Mouse (Mus musculus) lung, embryonic 14.5 days (tissue): ENCODE measurements around the gene Mad1l1. TPM values are rescaled to one million over a fixed set of nuclear protein-coding genes. Genes with fewer than 3 reads are reported as not detected.

ENCODE experiments used
- ATAC-seq: fragments of 200-750 bp; cut with Nextera tagmentation; 2 replicates; pipeline ENCODE4 v1.8.0; 2017; ENCODE audit warnings: mild to moderate bottlenecking, moderate TSS enrichment, moderate library complexity; ENCODE audit not compliant: insufficient read depth
- DNase-seq: peaks from one replicate; pipeline ENCODE4 v3.0.0-alpha.2; 2015
- H3K27ac ChIP-seq: fragments of 300-500 bp; sonication (generic); 2 replicates; pipeline ENCODE4 v1.5.1; 2014; ENCODE audit warnings: low read depth, mild to moderate bottlenecking, moderate library complexity
- H3K27me3 ChIP-seq: fragments of 300-500 bp; sonication (generic); 2 replicates; pipeline ENCODE4 v1.6.1; 2014; ENCODE audit warnings: low read length, control low read depth; ENCODE audit not compliant: insufficient read depth
- H3K36me3 ChIP-seq: fragments of 300-500 bp; sonication (generic); 2 replicates; pipeline ENCODE4 v1.6.1; 2014; ENCODE audit warnings: control low read depth; ENCODE audit not compliant: insufficient read depth
- H3K4me1 ChIP-seq: fragments of 300-500 bp; sonication (generic); 2 replicates; pipeline ENCODE4 v1.6.1; 2014; ENCODE audit warnings: antibody characterized with exemption, control low read depth; ENCODE audit not compliant: insufficient read depth
- H3K4me2 ChIP-seq: fragments of 300-500 bp; sonication (generic); 2 replicates; pipeline ENCODE4 v1.6.1; 2014; ENCODE audit warnings: mild to moderate bottlenecking
- H3K4me3 ChIP-seq: fragments of 300-500 bp; sonication (generic); 2 replicates; pipeline ENCODE4 v1.5.1; 2014; ENCODE audit warnings: low read depth, low read length
- H3K9ac ChIP-seq: fragments of 300-500 bp; sonication (generic); 2 replicates; pipeline ENCODE4 v1.6.1; 2014
- H3K9me3 ChIP-seq: fragments of 300-500 bp; sonication (generic); 2 replicates; pipeline ENCODE4 v1.6.1; 2016; ENCODE audit warnings: low read depth, low read length, control low read depth
- CTCF ChIP-seq: IDR thresholded peaks from 2 replicates; pipeline ENCODE4 v1.5.1; 2016; ENCODE audit warnings: antibody characterized with exemption, low read depth
- WGBS: fragments of 180-500 bp; shearing (Covaris S2); extraction: QIAGEN DNeasy Blood & Tissue Kit; methylation state at CpG from one replicate; pipeline ENCODE4 v1.1.7; 2014; 5-methylcytosine and 5-hydroxymethylcytosine counted together
- polyA plus RNA-seq: library from polyadenylated mRNA; unstranded; fragments of >200 nt; fragmentation: Nextera tagmentation; extraction: Ambion mirVana; gene quantifications from 2 replicates; pipeline ENCODE4 v1.2.1, GENCODE M21; 2014

Gene Mad1l1
- polyA plus RNA-seq, 1 experiment from 2014 or later, result 61.6 TPM

DNA sequence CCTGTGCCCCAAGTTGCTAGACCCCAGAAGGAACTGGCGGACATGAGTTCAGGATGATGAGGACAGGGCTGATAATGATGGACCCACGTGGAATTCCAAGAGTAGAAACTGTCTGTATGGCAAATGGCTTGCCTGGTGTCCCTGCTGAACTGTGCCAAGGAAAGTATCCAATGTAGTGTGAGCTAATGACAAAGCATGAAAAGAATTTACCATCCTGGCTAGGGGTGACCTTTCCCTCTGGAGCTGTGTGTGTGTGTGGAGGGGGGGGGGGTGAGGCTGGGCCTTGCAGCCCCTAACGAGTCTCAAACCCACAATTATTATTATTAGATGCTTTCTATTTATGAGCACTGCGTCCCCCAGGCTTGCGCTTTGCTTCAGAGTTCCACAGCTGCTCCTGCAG lies 307.7 kb downstream of the Mad1l1 start:
- Histone ChIP-seq H3K4me1 (no peaks in the 10 kb centered on the region), H3K9me3 (no peaks in the 10 kb centered on the region), H3K27ac (no peak overlapping the region), H3K4me3 (no peak overlapping the region), H3K9ac (no peak overlapping the region), H3K27me3 (no peaks in the 10 kb centered on the region), H3K4me2 (no peak overlapping the region), H3K36me3 (peaks cover 1% of the 10 kb centered on the region; the same call in 1 of the 2 replicates)
- WGBS, result 69% methylated on average over 5 of the region's 5 CpGs
- no peak for TF ChIP-seq CTCF
- ATAC-seq, result no peak
- no peak for DNase-seq

DNA sequence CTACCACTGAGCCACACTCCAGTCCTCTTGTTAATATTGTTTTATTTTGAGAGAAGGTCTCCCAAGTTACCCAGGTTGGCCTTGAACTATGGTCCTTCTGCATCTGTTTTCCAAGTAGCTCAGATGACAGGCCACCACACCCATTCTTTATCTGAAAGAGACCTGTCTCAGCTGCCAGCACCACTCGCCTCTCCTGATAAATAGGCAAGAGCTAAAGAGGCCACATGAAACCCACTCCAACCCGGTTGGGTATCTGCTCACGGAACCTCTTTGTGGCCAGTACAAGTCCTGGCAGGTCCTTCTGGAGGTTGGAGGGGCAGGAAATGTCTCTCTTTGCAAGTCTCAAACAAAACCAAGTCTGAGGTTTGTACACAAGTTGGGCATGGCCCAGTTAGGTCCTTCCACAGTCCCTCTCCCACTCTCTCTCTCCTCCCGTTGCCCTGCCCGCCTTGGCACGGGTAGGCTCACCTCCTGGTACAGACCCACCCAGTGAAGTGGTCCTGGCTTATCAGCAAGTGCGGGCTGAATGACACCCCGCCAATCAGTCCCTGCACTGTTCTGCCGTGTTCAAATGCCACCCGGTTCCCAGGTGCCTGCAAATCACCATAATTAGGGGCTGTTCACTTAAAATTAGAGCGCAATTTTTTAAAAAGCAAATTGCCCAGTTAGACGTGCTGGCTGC lies 308.9 kb downstream of the Mad1l1 start:
- DNase-seq (no peak), ATAC-seq (no peak)
- Histone ChIP-seq H3K9me3 (no peaks in the 10 kb centered on the region), H3K4me2 (no peak overlapping the region), H3K27ac (no peak overlapping the region), H3K4me1 (no peaks in the 10 kb centered on the region), H3K36me3 (peaks cover 9% of the 10 kb centered on the region; the same call in 1 of the 2 replicates), H3K9ac (no peak overlapping the region), H3K4me3 (no peak overlapping the region), H3K27me3 (no peaks in the 10 kb centered on the region)
- no peak for TF ChIP-seq CTCF
- WGBS, result 84% methylated on average over 12 of the region's 12 CpGs

DNA sequence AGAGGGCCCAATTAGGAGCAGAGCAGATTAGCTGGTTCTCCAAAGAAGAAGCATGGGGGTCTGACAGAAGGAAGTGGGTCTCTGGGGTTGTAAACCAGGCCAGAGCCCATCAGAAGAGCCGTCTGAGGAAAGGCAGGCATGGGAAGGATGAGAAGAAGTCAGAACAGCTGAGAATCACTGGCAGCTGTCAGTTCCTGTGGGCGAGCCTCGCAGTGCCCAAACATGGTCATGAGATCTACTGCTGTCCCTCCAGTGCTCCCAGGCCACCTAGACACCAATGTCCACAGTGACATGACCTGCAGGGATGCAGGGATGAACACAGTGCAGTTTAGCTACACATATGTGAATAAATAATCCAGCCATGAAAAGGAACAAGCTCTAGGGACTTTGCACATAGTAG lies 310.9 kb downstream of the Mad1l1 start:
- no peak for ATAC-seq
- 82% methylated on average over 3 of the region's 3 CpGs for WGBS
- Histone ChIP-seq H3K4me3 (no peak overlapping the region), H3K36me3 (peaks cover 11% of the 10 kb centered on the region; the same call in 1 of the 2 replicates), H3K27ac (no peak overlapping the region), H3K27me3 (no peaks in the 10 kb centered on the region), H3K9me3 (no peaks in the 10 kb centered on the region), H3K4me2 (no peak overlapping the region), H3K9ac (no peak overlapping the region), H3K4me1 (no peaks in the 10 kb centered on the region)
- DNase-seq, result no peak
- no peak for TF ChIP-seq CTCF

DNA sequence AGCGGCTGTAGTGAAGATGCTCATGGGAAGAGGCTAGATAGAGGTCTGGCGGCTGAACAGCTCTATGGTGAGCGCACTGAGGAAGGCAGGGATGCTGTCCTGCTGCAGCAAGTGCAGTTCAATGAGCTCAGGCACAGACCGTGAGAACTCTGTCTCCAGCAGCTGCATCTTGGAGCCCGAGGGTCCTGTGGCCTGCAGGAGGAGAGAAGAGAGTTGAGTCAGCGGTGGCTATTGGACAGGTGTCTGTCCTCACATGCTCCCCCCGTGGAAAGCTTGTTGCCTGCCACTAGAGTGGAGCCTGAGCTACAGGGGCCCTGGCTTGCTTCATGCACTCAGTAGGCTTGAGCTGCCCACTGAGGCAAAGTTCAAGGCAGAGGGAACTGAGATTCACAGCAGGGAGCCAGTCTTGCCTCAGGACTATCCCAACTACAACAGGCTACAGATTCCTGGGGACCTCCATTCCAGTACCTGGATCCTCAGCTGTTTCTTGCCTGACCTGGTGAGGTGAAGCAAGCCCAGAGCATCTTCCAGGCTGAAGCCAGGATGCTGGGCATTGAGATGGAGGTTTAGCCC lies 312.2 kb downstream of the Mad1l1 start:
- H3K4me3 ChIP-seq, result no peak overlapping the region
- H3K4me1 ChIP-seq, result no peaks in the 10 kb centered on the region
- H3K4me2 ChIP-seq, result no peak overlapping the region
- DNase-seq (no peak), ATAC-seq (no peak)
- no peak for TF ChIP-seq CTCF
- no peaks in the 10 kb centered on the region for H3K27me3 ChIP-seq
- peaks cover 11% of the 10 kb centered on the region; the same call in 1 of the 2 replicates for H3K36me3 ChIP-seq
- H3K9me3 ChIP-seq, result no peaks in the 10 kb centered on the region
- no peak overlapping the region for H3K9ac ChIP-seq
- WGBS, result 73% methylated on average over 7 of the region's 7 CpGs
- H3K27ac ChIP-seq, result no peak overlapping the region

DNA sequence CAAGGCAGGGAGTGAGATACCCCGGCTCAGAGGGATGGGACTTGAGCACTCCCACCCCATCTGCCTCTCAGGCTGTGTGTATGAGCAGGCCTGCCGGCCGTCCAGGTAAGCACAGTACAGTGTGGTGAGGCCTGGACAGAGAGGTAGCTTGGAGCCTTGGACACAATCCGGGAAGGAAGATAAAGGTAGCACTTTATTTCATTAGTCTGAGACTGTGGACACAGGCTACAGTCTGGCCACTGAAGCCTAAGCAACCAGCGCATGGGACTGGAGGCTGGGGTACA lies 312.9 kb downstream of the Mad1l1 start:
- Histone ChIP-seq H3K4me2 (no peak overlapping the region), H3K4me3 (no peak overlapping the region), H3K36me3 (peaks cover 11% of the 10 kb centered on the region; the same call in 1 of the 2 replicates), H3K9me3 (no peaks in the 10 kb centered on the region), H3K9ac (no peak overlapping the region), H3K27me3 (no peaks in the 10 kb centered on the region), H3K27ac (no peak overlapping the region), H3K4me1 (no peaks in the 10 kb centered on the region)
- 65% methylated on average over 5 of the region's 5 CpGs for WGBS
- TF ChIP-seq CTCF, result no peak
- DNase-seq, result no peak
- ATAC-seq, result no peak

DNA sequence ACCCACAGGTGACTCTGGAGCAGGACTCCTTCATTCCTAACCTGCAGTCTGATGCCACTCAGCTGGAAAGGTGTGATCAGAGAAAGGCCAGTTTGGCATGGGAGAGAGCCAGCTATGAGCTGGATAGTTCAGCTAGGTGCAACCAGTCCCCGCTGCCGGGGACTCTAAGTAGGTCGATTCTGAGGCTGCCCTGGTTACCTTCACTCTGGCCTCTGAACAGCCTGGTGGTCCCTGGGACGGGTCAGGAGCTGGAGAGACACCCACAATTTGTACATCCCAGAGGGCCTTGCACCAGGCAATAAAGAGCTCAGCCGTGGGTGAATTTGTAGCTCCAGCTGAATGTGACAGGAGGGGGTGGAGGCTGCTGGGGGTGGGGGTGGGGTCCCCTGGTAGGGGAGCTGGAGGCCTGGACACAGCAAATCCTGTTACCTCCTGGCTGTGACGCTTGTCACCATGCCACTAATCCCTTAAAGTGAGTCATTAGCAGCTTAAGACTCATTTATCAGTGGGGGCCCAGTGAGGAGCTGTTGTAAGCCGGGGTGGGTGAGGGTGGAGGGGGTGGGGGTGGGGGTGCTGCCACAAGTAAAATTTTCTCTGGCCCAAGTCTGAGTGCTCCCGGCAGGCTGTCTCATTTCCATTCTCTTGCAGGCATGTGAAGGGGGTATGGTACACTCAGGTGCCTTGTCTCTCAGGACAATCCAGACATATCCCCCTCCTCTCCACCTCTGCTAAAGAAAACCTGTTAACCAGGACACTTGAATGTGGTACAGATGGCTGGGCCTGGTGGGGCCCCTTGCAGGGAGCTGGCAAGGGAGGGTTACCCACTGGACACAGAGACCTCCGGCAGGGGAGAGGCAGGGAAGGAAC lies 313.5 kb downstream of the Mad1l1 start:
- DNase-seq, result no peak
- Histone ChIP-seq H3K27ac (no peak overlapping the region), H3K4me3 (no peak overlapping the region), H3K36me3 (peaks cover 11% of the 10 kb centered on the region; the same call in 1 of the 2 replicates), H3K4me2 (no peak overlapping the region), H3K4me1 (no peaks in the 10 kb centered on the region; the same call in 1 of the 2 replicates), H3K9me3 (no peaks in the 10 kb centered on the region), H3K27me3 (no peaks in the 10 kb centered on the region), H3K9ac (no peak overlapping the region)
- ATAC-seq, result no peak
- 50% methylated on average over 9 of the region's 9 CpGs for WGBS
- no peak for TF ChIP-seq CTCF

DNA sequence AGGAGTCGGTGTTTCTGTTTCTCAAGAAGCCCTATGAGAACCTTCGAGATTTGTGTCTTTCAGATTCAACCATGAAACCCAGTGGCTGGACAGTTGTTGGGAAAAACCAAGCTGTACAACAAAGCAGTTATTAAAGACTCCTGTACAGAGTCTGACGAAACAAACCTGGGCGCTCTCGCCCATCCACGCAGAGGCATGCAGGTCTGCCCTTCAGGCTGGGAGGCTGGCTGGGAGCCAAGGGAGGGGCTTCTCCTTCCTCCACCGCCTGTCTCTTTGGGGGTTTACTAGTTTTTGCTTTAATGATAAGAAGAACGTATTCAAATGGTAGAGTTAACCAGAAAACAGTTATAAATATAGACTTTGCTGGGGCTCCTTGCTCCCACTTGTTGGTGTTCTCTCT lies 314.5 kb downstream of the Mad1l1 start:
- Histone ChIP-seq H3K9me3 (no peaks in the 10 kb centered on the region), H3K4me1 (no peaks in the 10 kb centered on the region; the same call in 1 of the 2 replicates), H3K27me3 (no peaks in the 10 kb centered on the region), H3K27ac (no peak overlapping the region), H3K4me3 (no peak overlapping the region), H3K4me2 (no peak overlapping the region), H3K9ac (no peak overlapping the region), H3K36me3 (peaks cover 11% of the 10 kb centered on the region; the same call in 1 of the 2 replicates)
- TF ChIP-seq CTCF, result no peak
- ATAC-seq (no peak), DNase-seq (peak; percentile 10)
- WGBS, result 45% methylated on average over 8 of the region's 8 CpGs
